Mouse (Mus musculus) monocyte, adult 2 months (primary cell): ENCODE measurements around the gene Kdm2a.
A peak's percentile ranks its signal among the peaks of the same experiment; 100 is the strongest.
"Not testable (repeated sequence)": the region's sequence is repeated elsewhere in the genome, so short reads cannot be mapped to it uniquely, and the experiment has no call there.

Experiments
- DNase-seq, 2 experiments: peaks; one replicate each; pipeline ENCODE4 v3.0.0; 2022; ENCODE audit warnings: low spot score in 2 of 2, low read depth in 1 of 2

Kdm2a gene

DNA sequence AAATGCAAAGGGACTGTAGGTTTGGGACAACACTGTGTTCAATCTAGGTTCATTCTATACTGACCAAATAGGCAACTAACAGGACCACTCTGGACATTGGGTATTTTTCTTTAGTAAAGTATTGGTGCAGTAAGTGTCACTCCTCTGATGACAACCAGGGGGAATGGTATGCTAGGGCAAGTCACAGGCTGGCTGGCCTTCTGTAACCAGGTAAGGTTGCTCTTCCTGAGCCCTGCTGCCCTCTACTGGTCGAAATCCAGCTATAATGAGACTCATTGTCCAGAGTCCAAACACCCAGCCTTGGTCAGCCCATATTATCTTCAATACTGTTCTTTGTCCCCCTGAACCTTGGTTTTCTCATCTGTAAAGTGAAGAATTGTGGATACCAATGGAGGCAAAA lies 19.1 kb upstream of the Kdm2a start:
- peak in 1 of 2 experiments; percentile 46 for DNase-seq

DNA sequence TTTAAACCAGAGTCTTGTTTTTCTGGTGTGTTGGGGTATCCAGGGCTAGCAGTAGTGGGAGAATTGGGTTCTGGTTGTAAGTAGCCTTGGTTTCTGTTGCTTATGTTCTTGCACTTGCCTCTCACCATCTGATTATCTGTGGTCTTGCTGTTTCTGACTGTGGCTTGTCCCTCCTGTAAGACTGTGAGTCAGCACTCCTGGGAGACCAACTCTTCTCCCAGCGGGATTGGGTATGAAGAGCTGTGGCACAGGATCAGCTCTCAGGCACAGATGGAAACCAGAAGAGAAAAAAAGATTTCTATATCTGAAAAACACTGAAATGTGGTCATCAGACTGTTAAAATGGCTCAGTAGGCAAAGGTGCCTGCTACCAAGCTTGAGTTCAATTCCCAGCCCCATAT lies 16.5 kb upstream of the Kdm2a start:
- no peak for DNase-seq

DNA sequence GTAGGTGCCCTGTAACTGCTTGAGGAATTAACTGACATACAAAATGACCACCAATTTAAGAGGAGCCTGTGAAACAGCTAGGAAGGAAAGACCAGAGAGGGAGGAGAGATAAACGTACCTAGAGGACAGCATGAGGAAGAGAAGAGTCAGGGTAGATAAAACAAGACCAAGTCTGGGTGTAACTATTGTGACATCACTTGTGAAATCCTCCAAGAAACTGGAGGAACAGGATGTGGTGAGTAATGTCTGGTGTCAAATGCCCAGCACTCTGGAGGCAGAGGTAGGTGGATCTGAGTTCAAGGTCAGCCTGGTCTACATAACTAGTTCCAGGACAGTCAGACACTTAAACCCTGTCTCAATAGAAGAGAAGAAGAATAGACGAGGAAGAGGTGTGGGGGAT lies 11.0 kb upstream of the Kdm2a start:
- peak in 1 of 2 experiments; percentile 38 for DNase-seq

DNA sequence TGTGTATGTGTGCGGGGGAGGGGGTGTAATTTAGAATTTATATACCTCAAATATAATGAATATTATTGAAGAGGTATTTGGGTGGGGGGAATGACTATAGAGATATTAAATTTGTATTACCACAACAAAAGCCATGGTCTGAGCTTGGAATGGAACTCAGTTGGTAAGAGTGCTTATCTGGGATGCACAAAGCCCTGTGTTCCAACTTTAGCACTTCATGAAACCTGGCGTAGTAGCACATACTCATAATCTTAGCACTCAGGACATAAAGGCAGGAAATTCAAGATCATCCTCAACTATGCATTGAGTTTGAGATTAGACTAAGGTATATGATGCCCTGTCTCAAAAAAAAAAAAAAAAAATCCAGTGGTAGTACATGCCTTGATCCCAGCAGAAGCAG lies 6.8 kb upstream of the Kdm2a start:
- no peak for DNase-seq

DNA sequence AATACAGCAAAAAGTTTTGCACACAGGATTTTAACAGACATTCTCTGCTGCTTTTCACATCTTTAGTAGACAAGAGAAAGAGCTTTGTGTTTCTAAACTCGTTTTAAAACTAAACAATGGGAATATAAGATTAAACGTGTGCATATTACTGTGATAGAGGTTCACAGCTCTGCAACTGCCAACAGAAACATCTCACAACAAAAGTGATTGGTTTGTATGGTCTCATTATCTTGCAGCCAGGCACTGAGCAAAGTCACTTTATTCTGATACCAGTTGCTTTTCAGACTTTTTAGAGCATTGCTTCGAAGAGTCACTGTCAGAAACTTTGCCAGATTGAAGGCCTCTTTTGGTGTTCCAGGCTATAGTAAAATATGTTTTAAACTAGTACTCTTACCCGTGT lies 874 bp upstream of the Kdm2a start:
- DNase-seq = no peak

DNA sequence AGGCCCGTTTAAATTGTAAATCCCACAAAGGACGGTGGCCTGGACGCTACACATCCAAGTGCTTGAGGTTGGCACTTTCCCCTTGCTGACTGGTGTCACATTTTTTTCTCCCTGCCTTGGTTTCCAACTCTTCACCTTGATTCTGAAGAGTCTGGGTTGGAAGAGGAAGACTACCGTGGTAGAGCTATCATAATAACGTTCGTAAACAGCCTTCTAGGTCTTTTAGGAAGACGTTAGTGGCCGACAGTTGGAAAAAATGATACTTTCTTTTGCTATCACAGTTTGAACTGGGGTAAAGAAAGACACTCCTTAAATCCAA lies 504 bp upstream of the Kdm2a start:
- DNase-seq = no peak

DNA sequence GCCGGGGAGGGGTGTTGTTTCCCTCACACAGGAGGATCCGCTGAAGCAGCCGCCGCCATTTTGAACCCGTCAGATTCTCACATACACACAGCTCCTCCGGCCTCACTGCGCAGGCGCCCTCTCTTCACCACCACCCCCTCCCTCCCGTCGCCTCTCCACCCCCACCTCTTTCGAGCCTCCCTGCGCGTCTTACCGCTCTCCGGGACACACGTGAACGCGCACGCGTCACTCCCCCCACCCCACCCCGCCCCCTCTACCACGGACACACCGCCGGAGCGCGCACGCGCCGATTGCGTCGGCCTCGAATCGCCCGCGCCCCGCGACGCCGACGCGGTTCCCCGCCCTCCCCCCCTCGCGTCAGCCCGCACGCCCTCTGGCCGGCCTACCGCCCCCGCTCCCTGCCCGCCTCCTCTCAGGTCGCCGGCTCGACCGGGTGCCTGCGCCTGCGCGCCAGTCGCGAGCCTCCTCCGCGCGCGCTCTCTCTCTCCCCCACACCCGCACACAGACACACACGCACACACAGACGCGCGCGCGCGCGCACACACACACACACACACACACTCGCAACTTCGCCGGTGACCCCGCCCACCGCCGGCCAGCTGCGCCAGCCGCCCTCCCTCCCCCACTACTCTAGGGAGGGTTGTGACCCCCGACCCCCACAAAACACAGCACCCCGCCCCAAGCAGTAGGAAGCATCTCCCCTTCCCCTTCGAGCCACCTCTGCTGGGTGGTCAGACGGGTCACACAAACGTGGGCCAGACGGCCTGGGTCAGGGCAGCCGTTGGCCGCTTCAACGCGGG lies 887 bp downstream of the Kdm2a start:
- DNase-seq = peak; percentile 86 to 92

DNA sequence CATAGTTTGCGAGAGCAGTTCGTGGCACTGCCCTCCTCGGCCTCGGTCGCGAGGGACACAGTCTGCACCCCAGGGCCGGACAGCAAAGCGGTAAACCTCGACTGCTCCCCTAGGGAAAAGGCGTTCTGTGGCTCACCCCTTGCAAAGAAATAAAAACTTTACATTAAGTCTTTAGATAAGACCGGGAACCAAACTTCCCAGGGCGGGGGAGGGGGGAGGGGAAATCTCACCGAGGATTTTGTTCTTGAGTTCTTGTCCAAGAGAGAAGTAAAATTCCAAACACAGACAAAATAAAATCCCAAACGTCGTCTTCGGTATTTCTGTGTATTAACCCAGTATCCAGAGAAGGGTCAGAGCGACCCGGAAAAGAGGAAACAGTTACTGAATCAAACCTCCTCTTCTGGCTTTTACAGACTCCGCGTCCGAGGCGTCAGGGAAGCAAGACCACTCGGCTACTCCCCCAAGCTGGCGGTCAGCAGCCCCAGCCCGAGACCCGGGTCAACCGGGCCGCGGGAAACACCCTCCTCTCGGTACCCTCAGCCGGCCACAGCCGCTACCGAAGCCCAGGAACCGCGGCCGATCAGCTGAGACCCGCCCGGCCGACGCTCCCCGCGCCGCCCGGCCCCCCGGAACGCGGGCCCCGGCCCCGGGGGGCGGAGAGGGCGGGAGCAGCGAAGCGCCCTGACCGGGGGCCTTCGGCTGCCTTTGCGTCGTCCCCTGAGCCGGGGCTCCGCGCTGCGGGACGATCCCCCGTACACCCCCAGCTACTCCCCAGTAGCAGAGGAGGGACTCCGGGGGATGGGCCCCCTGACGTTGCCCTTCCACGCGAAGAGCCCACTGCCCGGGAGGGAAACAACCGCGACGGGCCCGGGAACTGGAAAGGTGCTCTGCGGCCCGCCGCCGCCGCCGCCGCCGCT lies 1.7 kb downstream of the Kdm2a start:
- peak in 1 of 2 experiments; percentile 50 for DNase-seq

DNA sequence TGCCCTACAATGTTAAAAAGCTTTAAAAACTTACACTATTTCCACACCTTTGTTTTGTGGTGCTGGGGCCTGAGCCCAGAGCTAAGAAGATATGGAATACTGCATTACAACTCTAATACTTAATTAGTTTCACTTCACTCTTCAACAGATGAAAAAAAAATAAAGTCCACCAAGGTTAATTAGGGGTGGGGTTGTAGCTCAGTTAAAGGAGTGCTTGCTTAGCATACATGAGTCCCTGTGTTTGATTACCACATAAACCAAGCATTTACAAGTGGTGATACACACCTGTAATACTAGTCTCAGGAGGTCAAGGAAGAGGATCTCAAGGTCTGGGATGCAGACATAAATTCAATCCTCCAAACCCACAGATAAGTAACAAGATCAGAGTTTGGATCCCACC lies 10.8 kb downstream of the Kdm2a start:
- DNase-seq = no peak

DNA sequence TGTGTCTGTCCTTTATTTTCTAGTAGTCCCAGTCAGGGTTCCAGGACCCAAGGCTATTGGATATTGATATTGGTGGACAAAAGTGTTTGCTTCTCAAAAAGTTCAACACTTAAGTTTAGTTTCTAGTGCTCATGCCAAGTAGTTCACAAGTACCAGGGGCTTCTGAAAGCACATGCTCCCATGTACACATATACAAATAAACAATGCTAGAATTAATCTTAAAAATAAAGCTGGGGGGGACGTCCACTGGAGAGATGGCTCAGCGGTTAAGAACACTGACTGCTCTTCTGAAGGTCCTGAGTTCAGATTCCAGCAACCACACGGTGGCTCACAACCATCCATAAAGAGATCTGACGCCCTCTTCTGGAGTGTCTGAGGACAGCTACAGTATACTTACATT lies 13.1 kb downstream of the Kdm2a start:
- DNase-seq = no peak

DNA sequence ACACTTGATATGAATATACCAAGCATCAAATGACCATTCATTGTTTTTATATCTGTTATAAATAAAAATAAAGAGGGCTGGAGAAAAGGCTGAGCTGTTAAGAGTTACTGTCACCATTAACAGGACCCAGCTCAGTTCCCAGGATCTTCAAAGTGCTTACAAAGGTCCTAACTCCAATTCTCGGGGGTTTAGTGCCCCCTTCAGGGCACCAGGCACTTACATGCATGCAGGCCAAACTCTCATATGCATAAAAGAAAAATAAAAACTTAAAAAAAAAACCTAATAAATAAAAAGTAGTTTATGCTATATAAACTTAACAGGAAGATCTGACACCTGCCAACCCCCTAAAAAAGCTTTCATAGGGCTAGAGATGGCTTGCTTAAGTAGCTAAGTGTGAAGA lies 13.8 kb downstream of the Kdm2a start:
- no peak for DNase-seq

DNA sequence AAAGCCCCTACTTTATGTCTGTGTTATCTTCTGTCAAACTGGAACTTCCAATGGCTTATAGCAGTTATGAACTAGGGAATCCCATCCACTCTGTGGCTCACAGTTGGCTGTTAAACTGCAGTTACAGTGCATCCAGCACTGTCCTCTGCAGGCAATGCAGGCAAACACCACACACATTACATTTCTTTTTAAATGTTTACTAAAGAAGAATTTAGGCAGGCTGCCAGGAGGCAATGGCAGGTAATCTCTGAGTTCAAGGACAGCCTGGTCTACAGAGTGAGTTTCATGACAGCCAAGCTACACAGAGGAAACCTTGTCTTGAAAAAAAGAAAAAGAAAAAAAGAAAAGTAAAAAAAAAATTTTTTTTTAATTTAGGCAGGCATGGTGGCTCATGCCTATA lies 14.8 kb downstream of the Kdm2a start:
- no peak for DNase-seq

DNA sequence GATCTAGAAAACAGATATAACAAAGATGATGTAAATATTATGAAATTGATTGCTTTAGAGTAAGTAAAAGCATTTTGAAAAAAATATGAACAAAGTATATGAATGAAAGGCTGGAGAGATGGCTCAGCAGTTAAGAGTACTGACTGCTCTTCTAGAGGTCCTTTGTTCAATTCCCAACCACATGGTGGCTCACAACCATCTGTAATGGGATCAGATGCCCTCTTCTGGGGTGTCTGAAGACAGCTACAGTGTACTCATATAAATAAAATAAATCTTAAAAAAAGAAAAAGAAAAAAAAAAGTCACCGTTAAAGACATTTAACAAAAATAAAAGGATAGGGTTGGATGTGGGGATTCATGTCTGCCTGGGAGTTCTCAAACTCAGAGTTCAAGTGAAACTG lies 15.8 kb downstream of the Kdm2a start:
- not testable (repeated sequence) for DNase-seq

DNA sequence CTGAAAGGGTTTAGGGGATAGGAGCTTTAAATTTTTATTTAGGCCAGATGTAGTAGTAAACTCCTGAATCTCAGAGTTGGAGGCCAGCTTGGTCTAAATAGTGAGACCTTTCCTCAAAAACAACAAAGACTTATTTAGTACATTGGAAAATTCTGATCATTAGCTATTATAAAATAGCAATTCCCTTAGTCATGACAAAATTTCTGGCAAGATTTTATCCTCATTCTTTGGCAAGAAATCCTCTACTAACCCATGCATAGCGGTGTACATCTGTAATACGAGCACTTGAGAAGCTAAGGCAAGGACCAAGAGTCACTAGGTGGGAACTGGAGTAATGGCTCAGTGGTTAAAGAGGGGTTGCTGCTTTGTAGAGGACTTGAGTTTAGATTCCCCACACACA lies 27.4 kb downstream of the Kdm2a start:
- no peak for DNase-seq

DNA sequence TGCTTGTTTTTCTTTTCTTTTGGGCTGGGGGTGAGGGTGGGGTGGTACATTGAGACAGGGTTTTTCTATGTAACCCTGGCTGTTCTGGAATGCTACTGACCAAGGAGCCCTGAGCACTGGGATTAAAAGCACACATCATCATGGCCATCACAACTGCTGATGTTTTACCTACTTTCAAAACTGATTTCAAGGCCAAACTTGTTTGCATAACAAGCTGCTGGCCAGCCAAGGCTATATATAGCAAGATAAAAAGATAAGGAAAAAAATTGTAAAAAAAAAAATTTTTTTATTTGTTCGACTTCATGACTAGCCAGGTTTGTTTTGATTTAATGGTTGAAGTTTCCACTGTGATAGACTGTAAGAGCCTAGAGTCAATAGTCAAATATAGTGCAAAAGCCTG lies 27.8 kb downstream of the Kdm2a start:
- DNase-seq = no peak

DNA sequence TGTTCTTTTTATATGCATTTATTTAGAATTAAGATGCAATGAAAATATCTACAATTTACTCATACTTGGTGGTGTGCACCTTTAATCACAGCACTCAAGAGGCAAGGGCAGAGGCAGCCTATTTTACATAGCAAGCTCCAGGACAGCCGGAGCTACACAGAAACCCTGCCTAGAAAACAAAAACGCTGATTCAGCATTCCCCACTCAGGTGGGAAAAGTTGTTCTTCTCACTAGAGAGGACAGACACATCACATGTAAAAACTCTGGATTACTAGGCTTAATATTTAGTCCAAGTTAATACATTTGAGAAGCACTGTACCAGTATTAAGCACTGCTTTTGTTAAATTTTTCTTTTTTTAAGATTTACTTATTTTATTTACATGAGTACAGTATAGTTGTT lies 48.6 kb downstream of the Kdm2a start:
- no peak for DNase-seq

DNA sequence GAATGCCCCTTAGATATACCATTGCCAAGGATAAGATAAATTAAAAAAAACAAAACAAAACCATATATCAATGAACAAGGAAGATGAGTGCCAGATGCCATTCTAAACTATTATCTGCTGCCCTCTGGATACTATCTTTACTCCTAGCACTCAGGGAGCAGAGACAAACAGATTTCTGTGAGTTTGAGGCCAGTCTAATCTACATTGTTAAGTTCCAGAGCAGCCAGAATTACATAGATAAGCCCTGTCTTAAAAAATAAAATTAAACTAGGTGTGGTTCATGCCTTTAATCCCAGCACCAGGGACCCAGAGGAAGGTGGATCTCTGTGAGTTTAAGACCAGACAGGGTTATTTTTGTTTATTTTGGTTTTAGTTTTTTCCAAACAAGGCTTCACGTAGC lies 51.6 kb downstream of the Kdm2a start:
- no peak for DNase-seq

DNA sequence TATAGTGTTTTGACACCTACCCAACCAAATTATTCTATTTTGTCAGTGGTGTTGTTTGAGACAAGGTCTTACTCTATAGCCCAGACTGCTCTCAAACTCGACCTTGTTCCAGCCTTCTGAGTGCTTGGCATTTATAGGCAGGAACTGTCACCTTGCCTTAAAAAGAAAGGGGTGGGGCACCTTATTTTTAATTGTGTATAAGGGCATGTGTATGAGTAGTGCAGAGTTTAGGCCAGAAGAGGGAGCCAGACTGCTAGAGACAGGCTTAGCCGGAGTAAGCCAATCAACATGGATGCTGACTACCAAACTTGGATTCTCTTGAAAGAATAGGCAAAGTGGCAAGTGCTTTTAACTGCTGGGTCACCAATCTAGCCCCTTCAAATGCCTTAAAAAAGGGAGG lies 59.9 kb downstream of the Kdm2a start:
- peak; percentile 30 to 46 for DNase-seq

DNA sequence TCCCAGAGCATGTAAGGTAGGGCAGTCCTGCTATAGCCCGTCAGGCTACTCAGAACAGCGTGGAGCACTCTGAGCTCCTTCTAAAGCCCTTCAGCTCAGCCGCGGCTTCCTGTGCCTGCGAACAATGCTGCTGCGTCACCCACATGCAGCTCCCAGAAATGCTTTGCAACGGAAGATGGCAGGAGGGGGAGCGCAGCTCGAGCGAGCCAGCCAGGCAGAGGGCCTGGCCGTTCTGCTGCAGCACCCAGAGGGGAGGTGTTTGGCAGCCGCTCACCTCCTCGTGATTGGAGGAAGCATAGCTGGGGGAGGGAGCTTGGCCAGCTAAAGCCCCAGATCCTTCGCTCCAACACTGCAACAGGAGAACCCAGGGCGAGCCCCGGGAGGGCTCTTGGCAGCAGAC lies 64.3 kb downstream of the Kdm2a start:
- peak; percentile 74 to 76 for DNase-seq

DNA sequence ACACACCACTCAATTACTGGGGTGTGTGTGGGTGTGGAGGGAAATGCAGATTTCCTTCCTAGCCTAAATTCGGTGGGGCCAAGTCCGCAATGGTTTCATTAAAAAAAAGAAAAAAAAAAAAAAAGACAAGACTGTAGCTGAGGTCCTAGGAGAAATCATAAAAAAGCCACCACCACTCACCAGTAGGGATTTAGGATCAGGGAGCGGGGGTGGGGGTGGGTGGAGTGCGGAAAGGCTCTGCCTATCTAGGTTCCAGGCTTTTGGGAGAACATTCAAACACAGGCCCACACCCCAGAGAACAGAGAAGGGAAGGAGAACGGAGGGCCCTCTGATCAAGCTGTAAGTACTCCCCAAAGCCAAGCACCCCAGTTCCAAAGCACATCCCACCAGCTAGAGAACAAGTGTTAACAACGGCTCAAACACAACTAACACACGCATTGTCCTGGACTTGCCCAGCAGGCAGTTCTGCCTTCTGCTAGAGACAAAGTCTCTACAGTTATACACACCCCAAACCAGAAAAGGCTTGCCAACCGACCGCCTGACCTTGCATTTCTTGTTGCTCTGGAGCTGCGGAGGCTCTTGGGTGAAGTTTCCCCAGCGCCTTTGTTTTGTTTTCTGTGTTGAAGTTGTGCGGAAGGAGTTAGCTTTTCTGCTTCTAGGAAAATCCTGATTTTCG lies 64.8 kb downstream of the Kdm2a start:
- peak in 1 of 2 experiments; percentile 10 for DNase-seq

DNA sequence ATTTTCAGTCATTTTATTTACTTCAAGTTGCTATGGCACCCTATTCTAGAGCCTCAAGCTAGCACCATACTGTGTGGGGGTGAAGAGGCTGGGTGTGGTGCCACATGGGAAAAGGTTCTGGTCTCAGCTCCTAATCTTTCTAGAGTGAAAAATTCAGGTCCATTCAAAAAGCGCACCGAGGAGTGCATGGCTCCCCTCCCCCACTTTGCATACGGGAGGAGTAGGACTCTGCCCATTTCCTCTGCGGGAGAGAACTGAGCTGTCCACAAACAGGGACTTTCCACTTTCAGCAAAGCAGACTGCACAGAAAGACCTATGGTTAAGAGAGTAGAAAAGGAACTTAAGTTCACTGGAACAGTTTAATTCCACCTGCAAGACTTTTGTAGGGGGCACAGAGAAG lies 65.4 kb downstream of the Kdm2a start:
- DNase-seq = peak in 1 of 2 experiments; percentile 32

DNA sequence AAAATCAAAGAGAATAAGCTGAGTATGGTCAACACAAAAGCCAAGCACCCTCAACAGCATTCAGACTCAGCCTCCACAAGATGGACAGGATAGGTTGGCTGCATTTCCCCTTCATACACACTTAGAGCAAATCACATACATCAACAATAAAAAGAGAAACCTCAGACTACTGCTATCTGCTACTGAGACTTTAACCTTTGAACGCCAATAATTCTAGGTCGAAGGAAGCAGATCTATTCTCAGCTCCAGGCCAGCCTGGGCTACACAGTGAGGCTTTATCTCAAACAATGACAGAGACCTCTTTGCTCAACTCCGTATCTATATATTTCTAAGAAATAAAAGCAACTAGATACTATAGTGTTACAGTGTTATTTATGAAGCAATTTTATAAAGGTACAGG lies 66.8 kb downstream of the Kdm2a start:
- no peak for DNase-seq
